Mouse (Mus musculus) olfactory bulb, adult 2 months (tissue): ENCODE data around the gene Fam43b.

Source experiments
- CTCF ChIP-seq: fragments of 200-500 bp; IDR thresholded peaks from 2 replicates; pipeline ENCODE4 v1.5.1; 2012; ENCODE audit warnings: low read depth, mild to moderate bottlenecking, low read length, moderate library complexity; ENCODE audit not compliant: insufficient read depth
- POLR2A ChIP-seq: fragments of 200-500 bp; IDR thresholded peaks from 2 replicates; pipeline ENCODE4 v1.6.1; 2012; ENCODE audit warnings: mild to moderate bottlenecking, low read depth, low read length, moderate library complexity; ENCODE audit not compliant: insufficient read depth

GRCm38 (mm10) chr4:138415991-138416390, 19.7 kb upstream of the Fam43b start:
- TF ChIP-seq CTCF (no peak), POLR2A (0 out of 2 replicates have a peak, but pooled peaks have one; percentile 17)
